Mouse (Mus musculus): ENCODE data around the gene Tmem200b. TPM values are rescaled to one million over a fixed set of nuclear protein-coding genes. Genes with fewer than 3 reads are reported as not detected.

The Tmem200b gene
- polyA plus RNA-seq, 1 experiment from 2014 or later: 0.17 TPM

- no peak overlapping the region for H3K27ac ChIP-seq (replicated peaks)
- no peak overlapping the region for H3K4me2 ChIP-seq (replicated peaks)
- ATAC-seq (replicated peaks): no peak
- peaks cover 68% of the 10 kb centered on the region for H3K27me3 ChIP-seq
- H3K9me3 ChIP-seq: no peaks in the 10 kb centered on the region
- 62% methylated on average over 10 of the region's 10 CpGs for WGBS
- peaks cover 26% of the 10 kb centered on the region for H3K4me1 ChIP-seq
- H3K9ac ChIP-seq (replicated peaks): no peak overlapping the region
- H3K4me3 ChIP-seq: no peak overlapping the region
- H3K36me3 ChIP-seq: no peaks in the 10 kb centered on the region
Measured at GRCm38 (mm10) chr4:131913526-131913925, 8.0 kb upstream of the Tmem200b start.

GRCm38 (mm10) chr4:131914046-131914643 is 7.4 kb upstream of the Tmem200b start:
- H3K9ac ChIP-seq (replicated peaks): no peak overlapping the region
- H3K4me3 ChIP-seq: no peak overlapping the region
- no peak overlapping the region for H3K27ac ChIP-seq (replicated peaks)
- no peak overlapping the region for H3K4me2 ChIP-seq (replicated peaks)
- H3K9me3 ChIP-seq: no peaks in the 10 kb centered on the region
- peaks cover 74% of the 10 kb centered on the region for H3K27me3 ChIP-seq
- ATAC-seq (replicated peaks): no peak
- peaks cover 26% of the 10 kb centered on the region for H3K4me1 ChIP-seq
- no peaks in the 10 kb centered on the region for H3K36me3 ChIP-seq
- WGBS: 12% methylated on average over 9 of the region's 9 CpGs

DNA sequence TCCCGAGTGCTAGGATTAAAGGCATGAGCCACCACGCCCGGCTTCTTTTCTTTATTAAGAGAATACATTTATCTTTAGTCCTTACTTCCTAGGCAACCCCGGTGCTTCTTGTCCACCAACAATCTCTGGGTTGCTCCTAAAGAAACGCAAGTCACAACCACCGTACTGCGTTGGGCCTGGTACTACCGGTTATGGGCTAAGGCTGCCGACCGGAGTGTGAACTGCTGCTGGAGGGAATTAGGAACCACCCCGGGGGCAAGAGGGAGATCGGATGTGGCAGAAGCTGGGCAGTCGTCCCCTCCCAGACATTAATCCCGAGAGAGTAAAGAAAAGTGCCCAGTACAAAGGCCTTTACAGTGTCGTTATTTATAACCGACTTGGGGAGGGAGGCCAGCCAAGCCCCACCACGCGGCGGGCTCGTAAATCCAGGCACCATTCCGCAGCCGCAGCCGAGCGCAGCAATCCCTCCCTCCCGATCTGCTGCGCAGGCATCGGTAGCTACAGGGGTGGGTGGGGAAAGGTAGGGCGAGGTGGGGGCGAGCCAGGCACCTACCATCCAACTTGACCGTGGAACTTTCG is 6.6 kb upstream of the Tmem200b start:
- Histone ChIP-seq H3K27ac (replicated peaks) (no peak overlapping the region), H3K9ac (replicated peaks) (peak overlapping the region; percentile 30; the same call in 1 of the 2 replicates), H3K27me3 (peaks cover 82% of the 10 kb centered on the region), H3K9me3 (no peaks in the 10 kb centered on the region), H3K4me3 (peak overlapping the region; percentile 28), H3K36me3 (no peaks in the 10 kb centered on the region), H3K4me1 (peaks cover 26% of the 10 kb centered on the region), H3K4me2 (replicated peaks) (peak overlapping the region; percentile 48)
- 2% methylated on average over 31 of the region's 31 CpGs for WGBS
- no peak for ATAC-seq (replicated peaks)

- Histone ChIP-seq H3K27me3 (peaks cover 91% of the 10 kb centered on the region), H3K4me1 (peaks cover 28% of the 10 kb centered on the region), H3K9ac (replicated peaks) (no peak overlapping the region), H3K4me2 (replicated peaks) (peak overlapping the region; percentile 48), H3K36me3 (no peaks in the 10 kb centered on the region), H3K9me3 (no peaks in the 10 kb centered on the region), H3K4me3 (no peak overlapping the region), H3K27ac (replicated peaks) (no peak overlapping the region)
- no peak for ATAC-seq (replicated peaks)
- 24% methylated on average over 13 of the region's 13 CpGs for WGBS
Measured at GRCm38 (mm10) chr4:131915821-131916328, 5.7 kb upstream of the Tmem200b start.

DNA sequence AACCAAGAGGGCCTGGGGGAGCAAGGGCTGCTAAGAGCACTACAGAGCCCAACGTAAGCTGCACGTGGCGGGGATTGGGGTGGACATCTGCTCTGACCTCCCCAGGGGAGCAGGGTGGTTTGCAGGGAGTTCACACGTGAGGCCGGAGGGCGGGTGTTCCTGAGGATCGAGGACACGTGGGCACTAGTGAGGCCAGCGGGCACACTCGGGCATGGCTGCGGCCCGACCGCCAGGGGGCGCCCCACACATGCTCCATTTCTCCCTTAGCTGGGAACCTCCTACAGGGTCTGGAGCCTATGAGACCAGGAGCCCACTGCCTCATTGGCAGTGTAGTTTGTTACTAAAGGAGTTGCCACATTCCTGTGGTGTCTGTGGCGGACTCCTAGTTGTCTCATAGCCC is 5.1 kb upstream of the Tmem200b start:
- WGBS: 6% methylated on average over 15 of the region's 15 CpGs
- H3K36me3 ChIP-seq: no peaks in the 10 kb centered on the region
- H3K9ac ChIP-seq (replicated peaks): no peak overlapping the region
- no peak overlapping the region for H3K4me3 ChIP-seq
- peaks cover 33% of the 10 kb centered on the region for H3K4me1 ChIP-seq
- ATAC-seq (replicated peaks): no peak
- H3K4me2 ChIP-seq (replicated peaks): no peak overlapping the region
- H3K9me3 ChIP-seq: no peaks in the 10 kb centered on the region
- peaks cover 90% of the 10 kb centered on the region for H3K27me3 ChIP-seq
- H3K27ac ChIP-seq (replicated peaks): no peak overlapping the region

GRCm38 (mm10) chr4:131917010-131917555 is 4.5 kb upstream of the Tmem200b start:
- H3K4me2 ChIP-seq (replicated peaks): no peak overlapping the region
- H3K9me3 ChIP-seq: no peaks in the 10 kb centered on the region
- H3K4me3 ChIP-seq: no peak overlapping the region
- peaks cover 40% of the 10 kb centered on the region for H3K4me1 ChIP-seq
- H3K27me3 ChIP-seq: peaks cover 87% of the 10 kb centered on the region
- H3K27ac ChIP-seq (replicated peaks): no peak overlapping the region
- no peak overlapping the region for H3K9ac ChIP-seq (replicated peaks)
- ATAC-seq (replicated peaks): no peak
- WGBS: 84% methylated on average over 10 of the region's 10 CpGs
- no peaks in the 10 kb centered on the region for H3K36me3 ChIP-seq

GRCm38 (mm10) chr4:131918026-131918533 is 3.5 kb upstream of the Tmem200b start:
- Histone ChIP-seq H3K4me2 (replicated peaks) (no peak overlapping the region), H3K9ac (replicated peaks) (no peak overlapping the region), H3K4me1 (peaks cover 43% of the 10 kb centered on the region), H3K27me3 (peaks cover 87% of the 10 kb centered on the region), H3K27ac (replicated peaks) (no peak overlapping the region), H3K4me3 (no peak overlapping the region), H3K9me3 (no peaks in the 10 kb centered on the region), H3K36me3 (no peaks in the 10 kb centered on the region)
- ATAC-seq (replicated peaks): no peak
- WGBS: 61% methylated on average over 7 of the region's 7 CpGs

GRCm38 (mm10) chr4:131918711-131919500 is 2.7 kb upstream of the Tmem200b start:
- H3K4me2 ChIP-seq (replicated peaks): no peak overlapping the region
- H3K27ac ChIP-seq (replicated peaks): no peak overlapping the region
- 24% methylated on average over 15 of the region's 15 CpGs for WGBS
- peaks cover 1% of the 10 kb centered on the region; the same call in 1 of the 2 replicates for H3K36me3 ChIP-seq
- peaks cover 86% of the 10 kb centered on the region for H3K27me3 ChIP-seq
- H3K9ac ChIP-seq (replicated peaks): no peak overlapping the region
- ATAC-seq (replicated peaks): no peak
- no peaks in the 10 kb centered on the region for H3K9me3 ChIP-seq
- H3K4me1 ChIP-seq: peaks cover 43% of the 10 kb centered on the region
- H3K4me3 ChIP-seq: no peak overlapping the region

DNA sequence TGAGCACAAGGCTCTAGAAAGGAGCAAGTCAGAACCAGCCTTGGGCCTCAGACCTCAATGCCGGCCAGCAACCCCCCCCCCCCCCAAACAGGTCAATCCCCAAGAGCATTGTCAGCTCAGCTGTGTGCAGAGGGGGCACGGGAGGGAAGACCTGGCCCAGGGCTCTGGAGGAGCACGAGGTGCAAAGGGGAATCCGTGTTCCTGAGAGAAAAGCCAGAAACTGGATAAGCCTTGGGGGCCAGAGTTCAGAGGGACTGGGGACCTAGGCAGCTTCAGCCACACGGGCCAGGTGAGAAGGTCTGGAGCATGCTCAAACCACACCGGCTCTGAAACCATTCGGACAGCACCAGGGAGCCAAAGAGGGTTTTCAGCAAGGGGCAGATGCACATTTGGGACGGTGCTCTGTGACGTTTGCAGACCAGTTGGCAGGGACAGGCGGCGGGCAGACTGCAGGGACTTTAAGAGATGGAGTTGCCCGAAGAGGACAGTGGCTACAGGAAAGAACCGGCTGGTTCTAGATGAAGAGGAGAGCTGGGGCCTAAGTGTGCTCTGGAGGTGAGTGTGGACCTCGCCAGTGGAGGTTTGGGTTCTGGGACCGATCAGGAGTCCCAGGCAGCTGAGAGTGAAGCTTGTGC is 1.9 kb upstream of the Tmem200b start:
- Histone ChIP-seq H3K36me3 (peaks cover 2% of the 10 kb centered on the region; the same call in 1 of the 2 replicates), H3K27ac (replicated peaks) (no peak overlapping the region), H3K4me2 (replicated peaks) (no peak overlapping the region), H3K27me3 (peaks cover 80% of the 10 kb centered on the region), H3K9me3 (no peaks in the 10 kb centered on the region), H3K4me1 (peaks cover 47% of the 10 kb centered on the region), H3K4me3 (peak overlapping the region; percentile 41; the same call in 1 of the 2 replicates), H3K9ac (replicated peaks) (no peak overlapping the region)
- 12% methylated on average over 15 of the region's 15 CpGs for WGBS
- no peak for ATAC-seq (replicated peaks)

GRCm38 (mm10) chr4:131920141-131920594 is 1.4 kb upstream of the Tmem200b start:
- Histone ChIP-seq H3K4me2 (replicated peaks) (peak overlapping the region; percentile 71), H3K27me3 (peaks cover 80% of the 10 kb centered on the region), H3K4me1 (peaks cover 43% of the 10 kb centered on the region), H3K27ac (replicated peaks) (no peak overlapping the region), H3K9me3 (no peaks in the 10 kb centered on the region), H3K36me3 (peaks cover 2% of the 10 kb centered on the region; the same call in 1 of the 2 replicates), H3K9ac (replicated peaks) (no peak overlapping the region), H3K4me3 (peak overlapping the region; percentile 41)
- WGBS: 2% methylated on average over 51 of the region's 51 CpGs
- ATAC-seq (replicated peaks): no peak

GRCm38 (mm10) chr4:131920595-131921351 is 798 bp upstream of the Tmem200b start:
- peaks cover 74% of the 10 kb centered on the region for H3K27me3 ChIP-seq
- peaks cover 2% of the 10 kb centered on the region; the same call in 1 of the 2 replicates for H3K36me3 ChIP-seq
- peaks cover 37% of the 10 kb centered on the region for H3K4me1 ChIP-seq
- 1% methylated on average over 75 of the region's 76 CpGs for WGBS
- peak overlapping the region; percentile 71 for H3K4me2 ChIP-seq (replicated peaks)
- ATAC-seq (replicated peaks): no peak
- peak overlapping the region; percentile 41 for H3K4me3 ChIP-seq
- H3K27ac ChIP-seq (replicated peaks): no peak overlapping the region
- no peaks in the 10 kb centered on the region for H3K9me3 ChIP-seq
- H3K9ac ChIP-seq (replicated peaks): peak overlapping the region; percentile 32
